Mouse (Mus musculus): ENCODE results near the gene Haus6.

Haus6 gene

DNA sequence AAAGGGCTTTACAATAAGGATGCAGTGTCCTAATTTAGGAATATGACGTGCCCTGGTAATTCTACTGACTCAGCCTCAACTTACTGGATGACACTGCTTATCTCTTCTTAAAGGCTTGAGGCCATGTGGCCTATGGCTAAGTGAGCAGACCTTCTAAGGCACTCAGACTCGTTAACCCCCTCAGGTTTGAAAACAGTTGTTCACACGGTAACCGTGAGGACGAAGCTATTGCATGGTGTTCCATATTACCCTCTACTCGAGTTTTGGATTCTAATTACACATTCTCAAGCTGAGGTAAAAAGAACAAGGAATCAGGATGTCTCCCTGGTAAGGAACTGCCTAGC, 36.9 kb downstream of the Haus6 start:
- DNase-seq (ENCODE audit: low spot score): no peak

DNA sequence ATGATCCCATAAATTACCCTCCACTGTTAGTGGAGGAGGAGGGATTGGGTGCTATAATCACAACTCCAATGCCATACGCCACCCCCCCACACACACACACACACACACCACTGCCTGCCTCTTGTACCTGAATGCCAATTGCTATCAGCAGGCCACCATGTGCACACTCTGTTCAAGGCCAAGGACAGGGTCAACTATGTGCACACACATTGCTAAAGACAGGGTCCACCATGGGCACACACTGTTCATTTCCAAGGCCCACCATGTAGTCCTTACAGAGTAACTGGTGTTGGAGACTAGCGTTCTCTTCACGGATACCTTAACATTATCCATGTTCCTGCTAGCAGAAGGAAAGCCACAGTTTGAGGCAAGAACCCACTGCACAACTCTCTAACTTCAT, 50.8 kb downstream of the Haus6 start:
- DNase-seq (ENCODE audit: low spot score): no peak

DNA sequence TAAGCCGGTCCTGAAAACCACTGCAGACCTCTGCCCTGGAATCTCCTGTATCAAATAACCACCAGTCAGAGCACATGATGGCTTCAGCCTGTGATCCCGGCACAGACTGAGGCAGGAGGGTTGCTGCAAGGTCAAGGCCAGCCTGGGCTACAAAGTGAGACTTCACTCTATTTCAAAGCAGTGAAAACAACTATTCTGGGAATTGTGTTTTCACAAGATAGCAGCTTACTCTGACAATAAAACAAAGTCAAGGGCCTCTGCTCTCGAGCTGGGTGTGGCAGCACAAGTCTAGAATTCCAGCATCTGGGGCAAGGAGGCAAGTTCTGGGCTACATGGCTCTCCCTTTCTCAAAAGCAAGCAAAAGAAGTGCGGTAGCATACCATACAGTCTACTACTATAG, 52.8 kb downstream of the Haus6 start:
- DNase-seq (ENCODE audit: low spot score): no peak

DNA sequence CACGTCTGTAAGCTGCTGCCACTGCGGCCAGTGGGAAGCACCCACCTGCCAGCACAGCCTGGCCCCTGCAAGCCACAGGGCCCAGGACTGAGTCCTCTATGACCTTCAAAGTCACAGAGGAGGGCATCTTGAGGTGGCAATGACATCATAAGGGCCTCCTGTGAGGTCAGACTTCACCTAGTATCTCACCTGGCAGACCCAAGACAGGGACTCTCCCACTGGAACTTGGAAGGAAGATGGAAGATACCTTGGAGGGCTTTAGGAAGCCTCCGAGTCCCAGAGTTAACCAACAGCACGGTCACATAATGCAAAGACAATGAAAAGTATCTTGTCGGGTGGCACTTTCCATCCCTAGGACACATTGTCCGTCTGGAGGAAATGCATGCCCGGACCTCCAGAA, 53.6 kb downstream of the Haus6 start, which contains the start of gene Saxo1:
Saxo1 (minus strand) TSS at position 101 of the 400 bp plus-strand sequence.
- DNase-seq (ENCODE audit: low spot score): no peak

DNA sequence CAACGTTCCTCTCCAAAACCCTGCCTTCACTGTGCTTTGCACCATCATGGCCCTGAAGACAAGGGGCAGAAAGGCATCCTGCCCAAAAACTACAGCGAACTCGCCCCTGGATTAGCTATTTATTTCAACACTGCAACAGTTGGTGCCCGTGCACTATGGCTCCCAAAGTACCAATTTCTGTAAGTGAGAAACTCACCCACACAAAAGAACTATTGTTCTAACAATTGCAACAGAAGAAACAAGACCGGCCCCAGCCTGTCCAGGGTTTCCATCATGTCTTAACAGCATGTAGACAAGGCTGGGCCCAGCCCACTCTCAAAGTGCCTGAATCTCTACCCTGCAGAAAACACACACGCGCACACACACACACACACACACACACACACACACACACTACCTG, 54.5 kb downstream of the Haus6 start:
- no peak for DNase-seq (ENCODE audit: low spot score)

DNA sequence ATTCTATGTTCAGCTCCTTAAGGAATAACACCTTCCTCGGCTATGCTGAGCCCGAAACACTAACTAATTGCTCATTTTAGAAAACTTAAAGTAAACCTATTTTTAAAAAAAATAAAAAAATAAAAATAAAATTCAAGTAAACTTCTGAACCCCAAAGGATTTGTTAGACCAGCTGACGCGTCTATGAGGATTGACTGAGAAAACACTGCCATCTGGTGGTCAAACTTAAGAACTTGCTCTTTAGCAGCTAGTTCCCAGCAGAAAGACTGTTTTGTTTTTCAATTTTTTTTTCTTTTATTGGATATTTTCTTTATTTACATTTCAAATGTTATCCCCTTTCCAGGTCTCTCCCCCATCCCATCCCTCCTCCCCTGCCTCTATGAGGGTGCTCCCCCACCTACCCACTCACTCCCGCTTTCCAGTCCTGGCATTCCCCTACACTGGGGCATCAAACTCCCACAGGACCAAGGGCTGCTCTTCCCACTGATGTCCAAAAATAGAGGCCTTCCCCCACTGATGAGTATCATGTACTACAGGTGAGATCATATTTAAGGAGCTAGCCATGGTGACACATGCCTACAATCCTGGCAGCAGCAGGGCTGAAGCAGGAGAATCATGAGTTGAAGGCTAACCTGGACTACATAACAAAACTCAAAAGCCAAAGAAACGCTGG, 56.7 kb downstream of the Haus6 start:
- DNase-seq (ENCODE audit: low spot score): no peak

DNA sequence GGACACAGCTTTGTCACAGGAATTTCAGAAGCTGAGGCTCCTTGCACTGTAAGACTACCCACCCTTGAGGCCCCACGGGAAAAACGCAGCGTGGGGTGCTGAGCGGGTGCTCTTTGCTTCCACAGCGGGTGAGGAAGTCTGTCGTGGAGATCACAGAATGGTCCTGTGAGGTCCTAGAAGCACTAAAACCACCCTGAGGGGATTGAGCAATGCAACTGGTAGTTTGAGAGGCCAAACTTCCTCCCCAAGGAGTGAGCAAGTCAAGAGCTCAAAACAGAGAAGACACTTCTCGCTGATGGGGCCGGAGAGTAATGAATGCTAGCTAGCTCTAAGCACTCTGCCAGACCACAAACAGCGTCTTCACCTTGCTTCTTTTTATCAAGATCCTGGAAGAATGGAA, 63.5 kb downstream of the Haus6 start:
- no peak for DNase-seq (ENCODE audit: low spot score)

DNA sequence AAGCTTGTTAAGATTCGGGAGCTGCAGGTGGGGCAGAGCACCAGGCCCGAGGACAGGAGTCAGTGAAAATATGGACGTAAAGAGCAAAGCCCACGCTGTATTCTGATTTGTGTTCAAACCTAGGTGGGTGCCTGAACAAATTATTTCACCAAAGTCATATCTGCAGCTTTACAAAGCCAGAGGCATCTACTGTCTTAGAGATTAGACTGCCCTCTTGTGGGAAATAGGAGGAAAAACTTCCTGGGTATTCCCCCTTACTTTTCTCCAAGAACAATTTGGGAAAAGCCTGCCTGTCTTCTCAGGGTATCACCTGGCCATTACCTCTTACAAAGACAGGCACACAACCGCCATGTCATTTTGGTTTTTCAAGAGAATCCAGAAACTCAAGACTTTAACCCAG, 66.2 kb downstream of the Haus6 start:
- no peak for DNase-seq (ENCODE audit: low spot score)

DNA sequence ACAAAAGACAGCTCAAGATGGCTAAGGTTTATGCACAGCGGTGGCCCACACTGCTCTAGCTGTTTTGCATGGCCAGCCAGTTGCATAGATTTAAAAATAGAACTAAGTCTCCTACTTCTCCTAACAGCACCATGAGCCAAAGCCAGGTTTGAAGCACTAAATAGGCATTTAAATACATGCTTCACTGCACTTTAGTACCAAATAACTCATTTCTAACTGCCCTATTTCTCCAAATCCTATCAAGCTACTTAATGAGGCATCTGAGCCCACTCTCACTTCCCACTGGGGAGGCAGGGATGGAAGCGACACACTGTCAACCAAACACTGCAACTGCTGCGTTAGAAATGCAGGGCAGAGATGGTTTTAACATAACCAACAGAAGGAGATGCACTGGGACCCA, 67.9 kb downstream of the Haus6 start:
- DNase-seq (ENCODE audit: low spot score): no peak

DNA sequence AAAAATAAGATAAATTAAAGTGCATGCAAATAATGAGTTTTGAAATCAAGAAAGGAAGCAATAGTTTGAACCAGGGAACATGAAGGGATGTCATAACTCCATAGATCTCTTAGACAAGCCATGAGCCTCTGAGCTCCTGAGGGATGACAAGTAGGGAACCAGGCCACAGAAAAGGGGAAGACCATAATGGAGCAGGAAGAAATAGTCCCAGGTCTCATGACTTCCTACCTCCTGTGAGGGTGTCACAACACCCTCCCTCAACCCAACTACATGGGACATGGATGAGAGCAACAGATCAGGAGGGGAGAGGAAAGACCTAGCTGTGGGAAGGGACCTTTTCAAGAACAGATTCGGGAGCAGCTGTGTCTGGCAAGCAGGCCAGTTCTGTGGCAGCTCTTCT, 70.3 kb downstream of the Haus6 start:
- no peak for DNase-seq (ENCODE audit: low spot score)

DNA sequence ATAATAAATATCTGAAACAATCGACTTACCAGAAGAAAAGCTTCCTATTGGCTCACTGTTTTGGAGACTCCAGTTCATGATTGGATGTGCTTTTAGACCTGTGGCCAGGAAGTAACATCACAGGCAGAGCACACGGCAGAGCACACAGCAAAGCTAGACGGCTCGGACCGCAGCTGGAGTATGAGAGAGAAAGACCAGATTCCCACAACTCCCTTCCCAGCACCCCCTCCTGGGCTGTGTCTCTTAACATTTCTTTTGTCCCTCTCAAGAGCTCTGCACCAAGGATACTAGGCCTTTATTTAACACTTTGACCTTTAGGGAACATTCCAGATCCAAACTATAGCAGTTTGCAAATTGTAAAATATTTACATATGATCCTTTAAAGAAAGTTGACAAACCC, 72.9 kb downstream of the Haus6 start:
- DNase-seq (ENCODE audit: low spot score): no peak

DNA sequence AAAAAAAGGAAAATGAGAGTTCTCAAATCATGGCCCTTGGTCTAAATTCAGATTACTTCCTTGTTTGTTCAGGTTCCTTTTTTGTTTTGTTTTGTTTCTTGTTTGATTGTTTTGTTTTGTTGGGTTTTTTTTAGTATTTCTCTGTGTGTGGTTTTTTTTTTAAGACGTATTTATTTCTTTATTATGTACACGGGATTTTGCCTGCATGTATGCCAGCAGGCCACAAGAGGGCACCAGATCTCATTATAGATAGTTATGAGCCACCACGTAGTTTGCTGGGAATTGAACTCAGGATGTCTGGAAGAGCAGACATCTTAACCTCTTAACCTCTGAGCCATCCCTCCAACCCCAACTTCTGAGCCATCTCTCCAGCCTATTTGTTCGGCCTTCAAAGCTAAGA, 73.9 kb downstream of the Haus6 start:
- DNase-seq (ENCODE audit: low spot score): peak; percentile 19

DNA sequence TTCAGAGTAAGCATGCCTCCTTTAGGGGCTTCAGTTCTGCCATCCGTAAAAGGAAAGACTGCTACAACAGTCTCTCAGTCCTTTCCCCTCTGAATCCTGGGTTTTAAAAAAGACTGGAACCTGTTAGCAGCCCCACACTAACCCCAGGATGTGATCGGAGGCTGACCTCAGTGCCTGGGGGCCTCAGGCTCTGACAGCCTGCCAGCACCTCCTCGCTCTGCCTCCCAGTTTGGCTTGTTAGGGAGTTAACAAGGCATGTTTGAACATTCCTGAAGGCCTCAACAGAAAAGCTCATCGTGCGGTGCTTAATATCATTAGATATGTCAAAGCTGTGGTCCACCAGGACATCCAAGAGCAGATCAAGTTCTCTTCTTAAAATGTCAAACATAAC, 77.8 kb downstream of the Haus6 start:
- no peak for DNase-seq (ENCODE audit: low spot score)

DNA sequence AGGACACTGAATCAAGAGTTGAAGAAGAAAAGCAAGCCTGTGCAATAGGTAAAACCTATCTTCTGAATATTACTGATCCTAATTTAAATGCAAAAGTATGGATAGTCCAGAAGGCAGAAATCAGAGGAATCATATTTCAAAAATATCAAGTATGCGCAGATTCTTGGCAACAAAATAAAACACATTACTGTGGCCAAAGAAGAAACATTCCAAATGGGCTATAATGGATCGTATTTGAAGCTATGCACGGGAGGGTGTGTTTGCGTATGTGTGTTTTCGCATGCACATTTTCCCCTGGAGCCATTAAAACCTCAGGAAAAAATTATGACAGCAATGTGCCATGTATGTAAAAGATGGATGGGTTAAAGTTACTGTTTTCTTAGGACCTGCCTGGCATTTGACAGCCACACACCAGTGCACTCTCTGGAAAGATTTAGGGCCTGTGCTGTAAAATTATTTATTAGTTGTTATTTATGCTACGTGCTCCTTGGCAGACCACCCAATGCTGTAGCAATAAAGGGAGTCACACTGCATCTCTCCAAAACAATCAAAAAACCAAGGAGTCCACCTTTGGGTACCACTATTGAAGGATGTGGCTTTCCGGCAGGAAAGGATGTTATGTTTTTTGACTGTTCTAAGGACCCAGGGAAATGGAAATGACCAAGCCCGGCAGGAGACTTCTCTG, 78.3 kb downstream of the Haus6 start:
- no peak for DNase-seq (ENCODE audit: low spot score)

DNA sequence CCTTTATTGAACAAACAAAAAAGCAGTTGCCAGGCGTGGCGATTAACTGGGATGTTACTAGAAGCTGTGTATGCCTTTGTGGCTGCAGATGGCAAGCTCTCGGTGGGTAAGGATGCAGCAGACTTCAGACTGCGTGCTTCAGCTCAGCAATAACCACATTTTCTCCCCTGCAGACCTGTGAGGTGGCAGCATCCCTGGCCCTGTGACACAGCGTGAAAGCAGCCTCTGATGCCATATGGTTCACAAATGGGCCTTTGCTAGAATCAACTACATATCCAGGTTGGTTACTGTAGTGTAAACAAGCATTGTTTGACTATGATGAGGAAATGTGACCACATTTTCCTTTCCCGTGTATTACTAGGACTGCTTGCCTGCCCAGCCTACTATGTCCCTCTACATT, 82.7 kb downstream of the Haus6 start:
- DNase-seq (ENCODE audit: low spot score): no peak

Measured in urinary bladder, postnatal 14 days (tissue).